Mouse (Mus musculus) cerebellum, postnatal 25 days (tissue): ENCODE data around the gene Map3k5.
A peak's percentile ranks its signal among the peaks of the same experiment; 100 is the strongest.
"Not testable (repeated sequence)": the region's sequence is repeated elsewhere in the genome, so short reads cannot be mapped to it uniquely, and the experiment has no call there.

Experiments
- DNase-seq, 2 experiments: peaks; one replicate each; pipeline ENCODE4 v3.0.0; 2021; ENCODE audit warnings: mixed read lengths in 2 of 2

The Map3k5 gene

GRCm38 (mm10) chr10:19934384-19935294, at the start of gene Map3k5:
TSS of gene Map3k5 (plus strand) at chr10:19934472.
- DNase-seq: peak in 1 of 2 experiments; percentile 80

- no peak for DNase-seq
Observed at GRCm38 (mm10) chr10:19886249-19886648, 48.0 kb upstream of the Map3k5 start.

GRCm38 (mm10) chr10:19889908-19890307, 44.4 kb upstream of the Map3k5 start:
- no peak for DNase-seq

GRCm38 (mm10) chr10:19891686-19892085, 42.6 kb upstream of the Map3k5 start:
- no peak for DNase-seq

GRCm38 (mm10) chr10:19893146-19893545, 41.1 kb upstream of the Map3k5 start:
- DNase-seq: peak in 1 of 2 experiments; percentile 21

- DNase-seq: peak; percentile 40 to 65
Observed at GRCm38 (mm10) chr10:19893976-19894375, 40.3 kb upstream of the Map3k5 start.

GRCm38 (mm10) chr10:19900191-19900590, 34.1 kb upstream of the Map3k5 start:
- DNase-seq: no peak

GRCm38 (mm10) chr10:19901992-19902391, 32.3 kb upstream of the Map3k5 start:
- no peak for DNase-seq

GRCm38 (mm10) chr10:19904077-19904820, 30.0 kb upstream of the Map3k5 start:
- DNase-seq: peak; percentile 60 to 77

- peak; percentile 95 to 97 for DNase-seq
Observed at GRCm38 (mm10) chr10:19907246-19907804, 26.9 kb upstream of the Map3k5 start, which contains the start of gene Pex7. TSS of gene Pex7 (minus strand) at chr10:19907689.

GRCm38 (mm10) chr10:19908076-19908475, 26.2 kb upstream of the Map3k5 start:
- no peak for DNase-seq

GRCm38 (mm10) chr10:19910516-19910915, 23.8 kb upstream of the Map3k5 start:
- DNase-seq: no peak

GRCm38 (mm10) chr10:19911583-19911982, 22.7 kb upstream of the Map3k5 start:
- DNase-seq: no peak

- DNase-seq: no peak
Observed at GRCm38 (mm10) chr10:19913806-19914205, 20.5 kb upstream of the Map3k5 start.

GRCm38 (mm10) chr10:19915301-19915700, 19.0 kb upstream of the Map3k5 start:
- peak; percentile 75 to 78 for DNase-seq

GRCm38 (mm10) chr10:19922410-19922809, 11.9 kb upstream of the Map3k5 start:
- DNase-seq: peak; percentile 99 to 100

- DNase-seq: no peak
Observed at GRCm38 (mm10) chr10:19924256-19924655, 10.0 kb upstream of the Map3k5 start.

- not testable (repeated sequence) for DNase-seq
Observed at GRCm38 (mm10) chr10:19926391-19926897, 7.8 kb upstream of the Map3k5 start.

GRCm38 (mm10) chr10:19928205-19928604, 6.1 kb upstream of the Map3k5 start:
- DNase-seq: no peak

GRCm38 (mm10) chr10:19932986-19933385, 1.3 kb upstream of the Map3k5 start:
- no peak for DNase-seq

GRCm38 (mm10) chr10:19933511-19934383, 525 bp upstream of the Map3k5 start:
- DNase-seq: peak; percentile 92 to 93

- DNase-seq: no peak
Observed at GRCm38 (mm10) chr10:19935295-19935623, 987 bp downstream of the Map3k5 start.
